Mouse (Mus musculus): Measurements from ENCODE around the gene Dnajc14.

- TF ChIP-seq POLR2A (IDR thresholded peaks at IDR 0.05; ENCODE audit: insufficient read depth, low read depth, low read length): no peak
- no peak for TF ChIP-seq CTCF (IDR thresholded peaks at IDR 0.05; ENCODE audit: insufficient read depth, low read depth, low read length)
These were observed 1.8 kb upstream of the Dnajc14 start for GRCm38 (mm10) chr10:128801981-128802495.

All from olfactory bulb, adult 2 months (tissue).